Mouse (Mus musculus): ENCODE data around the gene Olfr374. TPM values are rescaled to one million over a fixed set of nuclear protein-coding genes. Genes with fewer than 3 reads are reported as not detected.
A peak's percentile ranks its signal among the peaks of the same experiment; 100 is the strongest.

Olfr374 gene
- polyA plus RNA-seq, 2 experiments from 2014 or later = 0.20 TPM; not detected in 1

GRCm38 (mm10) chr8:72136302-72136978 is 29.6 kb downstream of the Olfr374 start:
- peak; percentile 75 for ATAC-seq

- ATAC-seq = no peak
These were observed 30.6 kb downstream of the Olfr374 start for GRCm38 (mm10) chr8:72137431-72137830.

- ATAC-seq = no peak
These were observed 31.6 kb downstream of the Olfr374 start for GRCm38 (mm10) chr8:72138456-72138855.

- no peak for ATAC-seq
These were observed 36.5 kb downstream of the Olfr374 start for GRCm38 (mm10) chr8:72143256-72143824.

GRCm38 (mm10) chr8:72144345-72144975 is 37.6 kb downstream of the Olfr374 start:
- ATAC-seq = no peak

- no peak for ATAC-seq
These were observed 38.7 kb downstream of the Olfr374 start for GRCm38 (mm10) chr8:72145511-72145910.

- ATAC-seq = no peak
These were observed 39.2 kb downstream of the Olfr374 start for GRCm38 (mm10) chr8:72146056-72146455.

- no peak for ATAC-seq
These were observed 39.7 kb downstream of the Olfr374 start for GRCm38 (mm10) chr8:72146556-72146955.

- no peak for ATAC-seq
These were observed 40.4 kb downstream of the Olfr374 start for GRCm38 (mm10) chr8:72147266-72147665.

- no peak for ATAC-seq
These were observed 42.2 kb downstream of the Olfr374 start for GRCm38 (mm10) chr8:72149056-72149455.

- ATAC-seq = no peak
These were observed 44.7 kb downstream of the Olfr374 start for GRCm38 (mm10) chr8:72151418-72152078.

GRCm38 (mm10) chr8:72153382-72153781 is 46.5 kb downstream of the Olfr374 start:
- no peak for ATAC-seq

- no peak for ATAC-seq
These were observed 51.3 kb downstream of the Olfr374 start for GRCm38 (mm10) chr8:72158096-72158495.

GRCm38 (mm10) chr8:72158726-72159125 is 51.9 kb downstream of the Olfr374 start:
- no peak for ATAC-seq

GRCm38 (mm10) chr8:72160007-72160406 is 53.2 kb downstream of the Olfr374 start:
- ATAC-seq = no peak

GRCm38 (mm10) chr8:72160707-72161697 is 54.2 kb downstream of the Olfr374 start, which contains the start of gene Rab8a:
Rab8a (plus strand) TSS chr8:72161200.
- peak; percentile 84 for ATAC-seq

- ATAC-seq = peak; percentile 4
These were observed 56.0 kb downstream of the Olfr374 start for GRCm38 (mm10) chr8:72162821-72163220.

Other genes with a start within 250 kb of the Olfr374 start
- gene Zfp709, start 225.0 kb upstream of the Olfr374 start, polyA plus RNA-seq (2017; shearing (Covaris generic)) = 1 to 10 TPM; 5.0 to 8.2 TPM
- gene Zfp882, start 198.4 kb upstream of the Olfr374 start, polyA plus RNA-seq (2017; shearing (Covaris generic)) = 1 to 10 TPM; 3.0 to 5.5 TPM
- 10 to 100 TPM; 22.7 to 28.7 TPM for gene Zfp617, start 198.4 kb upstream of the Olfr374 start, polyA plus RNA-seq (2017; shearing (Covaris generic))
- gene Zfp961, start 156.0 kb upstream of the Olfr374 start, polyA plus RNA-seq (2017; shearing (Covaris generic)) = 10 to 100 TPM; 21.1 to 24.2 TPM
- gene Cyp4f18, start 97.4 kb upstream of the Olfr374 start, polyA plus RNA-seq (2017; shearing (Covaris generic)) = 1 to 10 TPM in 1 of 2 experiments, under 1 TPM in 1; 0.71 to 2.9 TPM
- not detected for gene Olfr372, start 65.8 kb upstream of the Olfr374 start, polyA plus RNA-seq (2017; shearing (Covaris generic))
- under 1 TPM in 1 of 2 experiments, not detected in 1; 0.20 TPM for gene Olfr373, start 23.9 kb upstream of the Olfr374 start, polyA plus RNA-seq (2017; shearing (Covaris generic))
- gene Tpm4, start 27.9 kb downstream of the Olfr374 start, polyA plus RNA-seq (2017; shearing (Covaris generic)) = 100 to 1,000 TPM; 291 to 296 TPM
- gene Rab8a, start 54.2 kb downstream of the Olfr374 start, polyA plus RNA-seq (2017; shearing (Covaris generic)) = 100 to 1,000 TPM; 159 to 162 TPM
- 10 to 100 TPM; 22.2 to 29.1 TPM for gene Hsh2d, start 82.6 kb downstream of the Olfr374 start, polyA plus RNA-seq (2017; shearing (Covaris generic))
- under 1 TPM; 0.46 to 0.51 TPM for gene Cib3, start 105.8 kb downstream of the Olfr374 start, polyA plus RNA-seq (2017; shearing (Covaris generic))
- not detected for gene Gm11034, start 106.6 kb downstream of the Olfr374 start, polyA plus RNA-seq (2017; shearing (Covaris generic))
- 100 to 1,000 TPM in 1 of 2 experiments, 10 to 100 TPM in 1; 98.8 to 108 TPM for gene Fam32a, start 112.7 kb downstream of the Olfr374 start, polyA plus RNA-seq (2017; shearing (Covaris generic))
- 100 to 1,000 TPM; 132 to 145 TPM for gene Ap1m1, start 133.0 kb downstream of the Olfr374 start, polyA plus RNA-seq (2017; shearing (Covaris generic))
- 10 to 100 TPM; 25.8 to 62.2 TPM for gene Gm10282, start 198.2 kb downstream of the Olfr374 start, polyA plus RNA-seq (2017; shearing (Covaris generic))
- 10 to 100 TPM; 27.6 to 39.0 TPM for gene Klf2, start 212.0 kb downstream of the Olfr374 start, polyA plus RNA-seq (2017; shearing (Covaris generic))

Data from activated CD4-positive, CD25-positive, alpha-beta regulatory T cell, adult 4 months (primary cell).